Mouse (Mus musculus) neural tube, embryonic 15.5 days (tissue): ENCODE measurements around the gene Them5. TPM values are rescaled to one million over a fixed set of nuclear protein-coding genes. Genes with fewer than 3 reads are reported as not detected.

Experiments
- ATAC-seq: fragments of 200-750 bp; cut with Nextera tagmentation; 2 replicates; pipeline ENCODE4 v1.8.0; 2017; ENCODE audit warnings: mild to moderate bottlenecking, moderate TSS enrichment, moderate library complexity; ENCODE audit not compliant: low FRiP score
- H3K27ac ChIP-seq: fragments of 300-500 bp; sonication (generic); replicated peaks from 2 replicates; pipeline ENCODE4 v1.5.1; 2015; ENCODE audit warnings: mild to moderate bottlenecking, inconsistent platforms
- H3K27me3 ChIP-seq: fragments of 300-500 bp; sonication (generic); replicated peaks from 2 replicates; pipeline ENCODE4 v1.6.1; 2015; ENCODE audit warnings: inconsistent platforms
- H3K36me3 ChIP-seq: fragments of 300-500 bp; sonication (generic); 2 replicates; pipeline ENCODE4 v1.6.1; 2015; ENCODE audit warnings: inconsistent platforms
- H3K4me1 ChIP-seq: fragments of 300-500 bp; sonication (generic); 2 replicates; pipeline ENCODE4 v1.6.1; 2015; ENCODE audit warnings: inconsistent platforms
- H3K4me2 ChIP-seq: fragments of 300-500 bp; sonication (generic); 2 replicates; pipeline ENCODE4 v1.6.1; 2015; ENCODE audit warnings: inconsistent platforms, mild to moderate bottlenecking, moderate library complexity
- H3K4me3 ChIP-seq: fragments of 300-500 bp; sonication (generic); replicated peaks from 2 replicates; pipeline ENCODE4 v1.5.1; 2015; ENCODE audit warnings: mild to moderate bottlenecking, inconsistent platforms
- H3K9ac ChIP-seq: fragments of 300-500 bp; sonication (generic); replicated peaks from 2 replicates; pipeline ENCODE4 v1.6.1; 2015; ENCODE audit warnings: mild to moderate bottlenecking, inconsistent platforms
- H3K9me3 ChIP-seq: fragments of 300-500 bp; sonication (generic); replicated peaks from 2 replicates; pipeline ENCODE4 v1.6.1; 2016; ENCODE audit warnings: inconsistent platforms
- WGBS: fragments of 180-500 bp; shearing (Covaris S2); methylation state at CpG from one replicate; pipeline ENCODE4 v1.1.7; 2015; ENCODE audit warnings: mixed read lengths; 5-methylcytosine and 5-hydroxymethylcytosine counted together
- polyA plus RNA-seq: library from polyadenylated mRNA; unstranded; fragments of >200 nt; fragmentation: Nextera tagmentation; extraction: Ambion mirVana; gene quantifications from 2 replicates; pipeline ENCODE4 v1.2.1, GENCODE M21; 2015

The Them5 gene
- polyA plus RNA-seq = 0.60 and 0.77 TPM in 2 replicates

- ATAC-seq = no peak
- Histone ChIP-seq H3K4me3 (no peak within 1 kb of the TSS), H3K27me3 (no peaks in the 10 kb centered on the region), H3K9me3 (no peaks in the 10 kb centered on the region), H3K4me1 (no peaks in the 10 kb centered on the region), H3K9ac (no peak within 1 kb of the TSS), H3K36me3 (no peaks in the 10 kb centered on the region), H3K4me2 (no peak within 1 kb of the TSS), H3K27ac (no peak within 1 kb of the TSS)
- 59% methylated on average over 3 of the region's 3 CpGs for WGBS
These were observed at the start of gene Them5 for GRCm38 (mm10) chr3:94341959-94342422. Gene Them5 (plus strand): TSS chr3:94342099.

- no peaks in the 10 kb centered on the region for H3K36me3 ChIP-seq
- WGBS = 67% methylated on average over 1 of the region's 1 CpGs
- no peak for ATAC-seq
- H3K9ac ChIP-seq = no peak overlapping the region
- no peak overlapping the region for H3K4me2 ChIP-seq
- H3K27me3 ChIP-seq = no peaks in the 10 kb centered on the region
- H3K27ac ChIP-seq = no peak overlapping the region
- H3K4me1 ChIP-seq = peaks cover 5% of the 10 kb centered on the region
- H3K4me3 ChIP-seq = no peak overlapping the region
- H3K9me3 ChIP-seq = no peaks in the 10 kb centered on the region
These were observed 36.4 kb upstream of the Them5 start for GRCm38 (mm10) chr3:94305457-94305856.

- H3K27ac ChIP-seq = no peak overlapping the region
- H3K4me2 ChIP-seq = no peak overlapping the region
- H3K4me3 ChIP-seq = no peak overlapping the region
- H3K36me3 ChIP-seq = no peaks in the 10 kb centered on the region
- peaks cover 16% of the 10 kb centered on the region for H3K4me1 ChIP-seq
- ATAC-seq = no peak
- H3K9me3 ChIP-seq = no peaks in the 10 kb centered on the region
- no peaks in the 10 kb centered on the region for H3K27me3 ChIP-seq
- H3K9ac ChIP-seq = no peak overlapping the region
These were observed 34.9 kb upstream of the Them5 start for GRCm38 (mm10) chr3:94306975-94307374.

DNA sequence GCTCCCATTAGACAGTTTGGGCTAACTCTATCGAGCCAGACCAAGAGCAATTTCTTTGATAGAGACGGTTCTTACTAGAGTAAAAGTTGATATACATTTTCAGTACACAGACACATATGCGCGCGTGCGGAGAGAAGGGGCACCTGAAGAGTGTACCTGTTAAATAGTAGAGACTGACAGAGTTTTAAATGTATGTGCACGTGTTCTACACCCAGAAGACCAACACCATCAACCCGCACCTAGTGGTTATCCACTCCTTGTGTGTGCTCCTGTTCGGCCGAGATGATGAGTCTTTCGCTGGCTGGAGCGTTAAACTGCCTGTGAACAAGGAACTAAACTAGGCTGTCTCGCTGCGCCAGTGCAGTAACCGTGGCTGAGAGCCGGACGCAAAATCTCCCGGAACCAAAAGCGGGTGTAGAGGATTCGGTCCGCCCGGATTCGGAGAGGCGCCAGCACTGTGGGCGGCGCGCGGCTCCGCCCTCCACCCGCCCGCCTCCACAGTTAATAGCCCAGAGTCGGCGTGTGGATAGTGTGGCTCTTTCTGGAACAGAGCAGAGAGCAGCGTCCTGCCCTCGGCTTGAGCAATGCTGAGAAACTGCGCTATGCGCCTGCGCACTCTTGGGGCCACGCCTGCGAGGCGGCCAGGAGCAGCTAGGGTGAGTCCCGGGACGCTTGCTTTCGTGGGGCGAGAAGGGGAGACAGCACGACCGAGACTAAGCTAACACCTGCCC is 32.1 kb upstream of the Them5 start, which contains the start of gene Them4:
TSS of gene Them4 (plus strand) at position 457 of the 731 bp plus-strand sequence.
- Histone ChIP-seq H3K9ac (peak within 1 kb of the TSS; percentile 81), H3K27me3 (no peaks in the 10 kb centered on the region), H3K4me3 (peak within 1 kb of the TSS; percentile 76), H3K9me3 (no peaks in the 10 kb centered on the region), H3K4me2 (peak within 1 kb of the TSS; percentile 71), H3K36me3 (no peaks in the 10 kb centered on the region), H3K27ac (peak within 1 kb of the TSS; percentile 89), H3K4me1 (peaks cover 16% of the 10 kb centered on the region)
- 3% methylated on average over 47 of the region's 47 CpGs for WGBS
- ATAC-seq = peak; percentile 99

GRCm38 (mm10) chr3:94310491-94310890 is 31.4 kb upstream of the Them5 start:
- H3K9ac ChIP-seq = peak overlapping the region; percentile 81
- H3K36me3 ChIP-seq = no peaks in the 10 kb centered on the region
- H3K9me3 ChIP-seq = no peaks in the 10 kb centered on the region
- H3K4me1 ChIP-seq = peaks cover 16% of the 10 kb centered on the region
- ATAC-seq = peak; percentile 16
- H3K27me3 ChIP-seq = no peaks in the 10 kb centered on the region
- peak overlapping the region; percentile 71 for H3K4me2 ChIP-seq
- H3K27ac ChIP-seq = peak overlapping the region; percentile 89
- H3K4me3 ChIP-seq = peak overlapping the region; percentile 76
- WGBS = 47% methylated on average over 7 of the region's 7 CpGs

DNA sequence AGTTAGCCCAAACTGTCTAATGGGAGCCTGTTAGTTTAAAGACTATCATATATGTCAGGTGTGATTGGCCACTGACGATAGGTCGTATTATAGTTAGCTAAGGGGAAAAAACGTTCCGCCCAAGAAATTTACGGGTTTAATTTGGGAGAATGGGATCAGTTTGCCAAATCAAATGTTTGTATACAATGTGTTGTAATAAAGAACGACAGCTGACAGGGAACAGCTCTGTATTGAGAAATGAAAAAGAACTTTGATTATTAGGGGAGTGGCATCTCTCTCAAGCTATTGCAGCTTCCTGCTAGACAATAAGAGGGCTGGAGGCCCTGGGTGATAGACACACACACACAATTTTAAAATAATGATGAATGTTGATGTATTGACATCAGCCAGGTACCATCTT is 31.0 kb upstream of the Them5 start:
- H3K27ac ChIP-seq = peak overlapping the region; percentile 89; the same call in 1 of the 2 replicates

GRCm38 (mm10) chr3:94311376-94311775 is 30.5 kb upstream of the Them5 start:
- no peaks in the 10 kb centered on the region for H3K36me3 ChIP-seq
- WGBS = 69% methylated on average over 4 of the region's 4 CpGs
- peak overlapping the region; percentile 76 for H3K4me3 ChIP-seq
- H3K4me2 ChIP-seq = peak overlapping the region; percentile 71
- H3K27me3 ChIP-seq = no peaks in the 10 kb centered on the region
- H3K9ac ChIP-seq = no peak overlapping the region
- H3K9me3 ChIP-seq = no peaks in the 10 kb centered on the region
- H3K27ac ChIP-seq = no peak overlapping the region
- H3K4me1 ChIP-seq = peaks cover 16% of the 10 kb centered on the region
- no peak for ATAC-seq

More for the DNA sequence above, 31.0 kb upstream of the Them5 start:
- no peaks in the 10 kb centered on the region for H3K36me3 ChIP-seq
- H3K9ac ChIP-seq = peak overlapping the region; percentile 81; the same call in 1 of the 2 replicates
- H3K27me3 ChIP-seq = no peaks in the 10 kb centered on the region
- H3K9me3 ChIP-seq = no peaks in the 10 kb centered on the region
- H3K4me3 ChIP-seq = peak overlapping the region; percentile 76
- no peak for ATAC-seq
- H3K4me1 ChIP-seq = peaks cover 16% of the 10 kb centered on the region
- WGBS = 74% methylated on average over 6 of the region's 6 CpGs
- peak overlapping the region; percentile 71 for H3K4me2 ChIP-seq

DNA sequence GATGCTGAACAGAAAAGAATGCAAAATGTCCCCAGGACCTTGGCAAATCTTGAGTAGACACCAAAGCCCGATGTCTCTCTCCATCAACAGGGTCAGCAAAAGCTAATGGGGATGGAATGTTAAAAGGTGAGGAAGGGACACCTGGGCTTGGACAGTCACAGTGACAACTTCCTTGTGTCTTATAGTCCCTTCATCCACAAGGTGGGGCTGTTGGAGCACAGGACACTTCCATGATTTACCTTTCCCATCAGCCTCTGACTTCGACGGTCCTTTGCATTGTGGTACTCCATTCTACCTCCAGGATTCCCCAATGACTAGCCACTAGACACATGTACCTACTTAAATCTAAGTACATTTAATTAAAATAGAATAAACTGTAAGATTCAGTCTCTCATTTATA is 13.2 kb upstream of the Them5 start:
- ATAC-seq = no peak
- H3K4me3 ChIP-seq = no peak overlapping the region
- 68% methylated on average over 3 of the region's 3 CpGs for WGBS
- H3K9ac ChIP-seq = no peak overlapping the region
- H3K27ac ChIP-seq = no peak overlapping the region
- no peaks in the 10 kb centered on the region for H3K27me3 ChIP-seq
- peaks cover 58% of the 10 kb centered on the region for H3K36me3 ChIP-seq
- H3K9me3 ChIP-seq = no peaks in the 10 kb centered on the region
- no peaks in the 10 kb centered on the region for H3K4me1 ChIP-seq
- no peak overlapping the region for H3K4me2 ChIP-seq

GRCm38 (mm10) chr3:94334442-94334841 is 7.5 kb upstream of the Them5 start:
- 91% methylated on average over 4 of the region's 4 CpGs for WGBS
- Histone ChIP-seq H3K4me1 (no peaks in the 10 kb centered on the region), H3K36me3 (peaks cover 27% of the 10 kb centered on the region), H3K9ac (no peak overlapping the region), H3K27ac (no peak overlapping the region), H3K4me3 (no peak overlapping the region), H3K27me3 (no peaks in the 10 kb centered on the region), H3K9me3 (no peaks in the 10 kb centered on the region), H3K4me2 (no peak overlapping the region)
- no peak for ATAC-seq

GRCm38 (mm10) chr3:94338522-94338921 is 3.4 kb upstream of the Them5 start:
- H3K4me1 ChIP-seq = no peaks in the 10 kb centered on the region
- no peak for ATAC-seq
- no peaks in the 10 kb centered on the region for H3K27me3 ChIP-seq
- H3K36me3 ChIP-seq = no peaks in the 10 kb centered on the region
- H3K4me3 ChIP-seq = no peak overlapping the region
- no peak overlapping the region for H3K27ac ChIP-seq
- no peak overlapping the region for H3K4me2 ChIP-seq
- no peak overlapping the region for H3K9ac ChIP-seq
- 89% methylated on average over 3 of the region's 3 CpGs for WGBS
- H3K9me3 ChIP-seq = no peaks in the 10 kb centered on the region

DNA sequence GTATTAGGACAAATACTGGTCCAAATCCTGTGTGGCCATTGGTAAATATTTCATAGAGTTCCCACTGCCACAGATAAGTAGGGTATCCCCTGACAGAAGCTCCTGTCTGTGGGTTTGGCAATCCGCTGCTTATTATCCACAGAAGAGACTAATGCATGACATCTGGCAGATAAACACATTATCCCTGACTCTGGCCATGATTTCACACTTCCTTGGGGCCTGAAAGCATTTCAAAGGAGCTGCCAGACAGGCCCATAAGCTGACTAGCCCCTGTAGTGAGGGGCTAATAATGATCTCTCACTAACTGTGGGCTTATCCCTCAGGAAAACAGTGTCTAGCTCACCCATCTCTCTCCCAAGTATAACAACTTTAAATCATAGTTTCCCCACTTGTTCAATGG is 653 bp downstream of the Them5 start:
- Histone ChIP-seq H3K27ac (no peak overlapping the region), H3K4me1 (no peaks in the 10 kb centered on the region), H3K9me3 (no peaks in the 10 kb centered on the region), H3K4me3 (no peak overlapping the region), H3K9ac (no peak overlapping the region), H3K36me3 (no peaks in the 10 kb centered on the region), H3K4me2 (no peak overlapping the region), H3K27me3 (no peaks in the 10 kb centered on the region)
- 72% methylated on average over 1 of the region's 1 CpGs for WGBS
- ATAC-seq = no peak

GRCm38 (mm10) chr3:94344182-94344581 is 2.3 kb downstream of the Them5 start:
- Histone ChIP-seq H3K9me3 (no peaks in the 10 kb centered on the region), H3K9ac (no peak overlapping the region), H3K4me1 (no peaks in the 10 kb centered on the region), H3K27me3 (no peaks in the 10 kb centered on the region), H3K36me3 (no peaks in the 10 kb centered on the region), H3K4me2 (no peak overlapping the region), H3K27ac (no peak overlapping the region), H3K4me3 (no peak overlapping the region)
- ATAC-seq = no peak
- 95% methylated on average over 2 of the region's 2 CpGs for WGBS
